Mouse (Mus musculus) liver, embryonic 15.5 days (tissue): ENCODE results near the gene Ago3. TPM values are rescaled to one million over a fixed set of nuclear protein-coding genes. Genes with fewer than 3 reads are reported as not detected.

Source experiments
- ATAC-seq: fragments of 200-750 bp; cut with Nextera tagmentation; 2 replicates; pipeline ENCODE4 v1.8.0; 2017; ENCODE audit warnings: moderate number of reproducible peaks, mild to moderate bottlenecking, moderate library complexity; ENCODE audit not compliant: insufficient read depth
- H3K27ac ChIP-seq: fragments of 300-500 bp; sonication (generic); replicated peaks from 2 replicates; pipeline ENCODE4 v1.5.1; 2015; ENCODE audit warnings: mild to moderate bottlenecking, inconsistent platforms
- H3K27me3 ChIP-seq: fragments of 300-500 bp; sonication (generic); 2 replicates; pipeline ENCODE4 v1.6.1; 2015; ENCODE audit warnings: mild to moderate bottlenecking, inconsistent platforms
- H3K36me3 ChIP-seq: fragments of 300-500 bp; sonication (generic); replicated peaks from 2 replicates; pipeline ENCODE4 v1.6.1; 2015; ENCODE audit warnings: moderate library complexity, mild to moderate bottlenecking, inconsistent platforms
- H3K4me1 ChIP-seq: fragments of 300-500 bp; sonication (generic); replicated peaks from 2 replicates; pipeline ENCODE4 v1.6.1; 2015; ENCODE audit warnings: inconsistent platforms
- H3K4me2 ChIP-seq: fragments of 300-500 bp; sonication (generic); 2 replicates; pipeline ENCODE4 v1.6.1; 2015; ENCODE audit warnings: moderate library complexity, mild to moderate bottlenecking, inconsistent platforms
- H3K4me3 ChIP-seq: fragments of 300-500 bp; sonication (generic); replicated peaks from 2 replicates; pipeline ENCODE4 v1.5.1; 2015; ENCODE audit warnings: mild to moderate bottlenecking, inconsistent platforms
- H3K9ac ChIP-seq: fragments of 300-500 bp; sonication (generic); 2 replicates; pipeline ENCODE4 v1.6.1; 2015; ENCODE audit warnings: moderate library complexity, mild to moderate bottlenecking, inconsistent platforms
- H3K9me3 ChIP-seq: fragments of 300-500 bp; sonication (generic); replicated peaks from 2 replicates; pipeline ENCODE4 v1.6.1; 2016; ENCODE audit warnings: inconsistent platforms
- WGBS: fragments of 180-500 bp; shearing (Covaris S2); methylation state at CpG from one replicate; pipeline ENCODE4 v1.1.7; 2015; ENCODE audit warnings: mixed read lengths; ENCODE audit not compliant: insufficient replicate concordance; 5-methylcytosine and 5-hydroxymethylcytosine counted together
- polyA plus RNA-seq: library from polyadenylated mRNA; unstranded; fragments of >200 nt; fragmentation: Nextera tagmentation; extraction: Ambion mirVana; gene quantifications from 2 replicates; pipeline ENCODE4 v1.2.1, GENCODE M21; 2015

Ago3 gene
- polyA plus RNA-seq, 1 experiment from 2014 or later: 5.2 TPM

- 72% methylated on average over 5 of the region's 5 CpGs for WGBS
- Histone ChIP-seq H3K9ac (no peak overlapping the region), H3K27me3 (no peaks in the 10 kb centered on the region), H3K4me2 (no peak overlapping the region), H3K9me3 (no peaks in the 10 kb centered on the region), H3K4me1 (no peaks in the 10 kb centered on the region), H3K36me3 (peaks cover 41% of the 10 kb centered on the region), H3K4me3 (no peak overlapping the region), H3K27ac (no peak overlapping the region)
- no peak for ATAC-seq
Measured at GRCm38 (mm10) chr4:126454547-126455254, 25.3 kb upstream of the Ago3 start.

GRCm38 (mm10) chr4:126450268-126450667, 20.9 kb upstream of the Ago3 start:
- WGBS: 71% methylated on average over 1 of the region's 1 CpGs
- Histone ChIP-seq H3K27ac (no peak overlapping the region), H3K9me3 (no peaks in the 10 kb centered on the region)

DNA sequence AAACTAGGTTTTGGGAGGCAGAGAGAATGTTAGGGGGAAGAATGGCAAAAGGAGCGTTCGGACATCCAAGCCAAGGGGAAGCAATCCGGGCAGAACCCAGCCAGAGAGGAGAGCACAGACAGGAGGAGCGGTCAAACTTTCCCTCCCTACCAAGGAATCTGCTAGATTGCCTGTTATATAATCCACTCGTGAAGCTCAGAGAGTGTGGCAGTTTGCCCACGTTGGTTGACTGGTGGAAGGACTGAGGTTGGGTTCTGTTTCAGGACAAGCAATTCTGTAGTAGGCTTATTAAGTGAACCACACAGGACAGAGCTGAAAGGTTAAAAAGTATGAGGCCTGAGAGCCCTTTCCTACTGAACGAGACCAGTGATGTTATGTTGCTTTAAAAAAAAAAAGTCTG, 17.8 kb upstream of the Ago3 start:
- Histone ChIP-seq H3K36me3 (peaks cover 27% of the 10 kb centered on the region; the same call in 1 of the 2 replicates), H3K4me1 (no peaks in the 10 kb centered on the region), H3K27me3 (no peaks in the 10 kb centered on the region), H3K9ac (no peak overlapping the region), H3K27ac (no peak overlapping the region), H3K4me3 (no peak overlapping the region), H3K4me2 (no peak overlapping the region), H3K9me3 (no peaks in the 10 kb centered on the region)
- no peak for ATAC-seq
- WGBS: 78% methylated on average over 7 of the region's 7 CpGs

More at GRCm38 (mm10) chr4:126450268-126450667, 20.9 kb upstream of the Ago3 start:
- no peak overlapping the region for H3K4me3 ChIP-seq
- H3K4me2 ChIP-seq: no peak overlapping the region
- no peak overlapping the region for H3K9ac ChIP-seq
- H3K4me1 ChIP-seq: no peaks in the 10 kb centered on the region
- H3K36me3 ChIP-seq: peaks cover 36% of the 10 kb centered on the region
- no peaks in the 10 kb centered on the region for H3K27me3 ChIP-seq
- ATAC-seq: no peak

DNA sequence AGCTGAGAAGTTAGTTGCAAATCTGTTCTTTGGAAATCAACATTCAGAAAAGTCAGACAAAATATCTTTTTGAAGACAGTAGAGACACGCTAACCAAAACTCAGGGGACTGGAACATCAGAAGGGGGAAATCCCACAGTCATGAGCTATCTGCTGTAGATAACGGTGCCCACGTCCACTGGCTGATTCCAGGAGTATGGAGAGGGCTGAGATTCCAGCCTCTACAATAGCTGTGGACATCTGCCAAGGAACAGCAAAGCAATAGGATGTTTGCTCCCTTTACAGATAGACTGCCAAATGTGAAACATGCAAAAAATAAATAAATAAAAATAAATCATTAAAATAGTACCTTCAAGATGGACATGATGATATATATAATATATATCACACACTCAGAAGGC, 15.2 kb upstream of the Ago3 start:
- Histone ChIP-seq H3K4me3 (no peak overlapping the region), H3K4me1 (no peaks in the 10 kb centered on the region), H3K9ac (no peak overlapping the region), H3K27ac (no peak overlapping the region), H3K36me3 (peaks cover 36% of the 10 kb centered on the region), H3K9me3 (no peaks in the 10 kb centered on the region), H3K27me3 (no peaks in the 10 kb centered on the region), H3K4me2 (no peak overlapping the region)
- WGBS: 69% methylated on average over 3 of the region's 3 CpGs
- no peak for ATAC-seq

GRCm38 (mm10) chr4:126438261-126438660, 8.9 kb upstream of the Ago3 start:
- Histone ChIP-seq H3K9me3 (no peaks in the 10 kb centered on the region), H3K4me3 (no peak overlapping the region), H3K27ac (no peak overlapping the region), H3K36me3 (peaks cover 16% of the 10 kb centered on the region), H3K27me3 (no peaks in the 10 kb centered on the region), H3K9ac (no peak overlapping the region), H3K4me1 (no peaks in the 10 kb centered on the region), H3K4me2 (no peak overlapping the region)
- WGBS: 52% methylated on average over 5 of the region's 5 CpGs
- no peak for ATAC-seq

- 50% methylated on average over 2 of the region's 2 CpGs for WGBS
- no peak overlapping the region for H3K27ac ChIP-seq
- ATAC-seq: no peak
- 0 out of 2 replicates have a peak, but pooled peaks cover under 1% of the 10 kb centered on the region for H3K4me1 ChIP-seq
- no peaks in the 10 kb centered on the region for H3K27me3 ChIP-seq
- H3K36me3 ChIP-seq: peaks cover 3% of the 10 kb centered on the region
- H3K4me3 ChIP-seq: no peak overlapping the region
- H3K4me2 ChIP-seq: no peak overlapping the region
- no peaks in the 10 kb centered on the region for H3K9me3 ChIP-seq
- H3K9ac ChIP-seq: no peak overlapping the region
Measured at GRCm38 (mm10) chr4:126436268-126436667, 6.9 kb upstream of the Ago3 start.

GRCm38 (mm10) chr4:126434094-126434493, 4.7 kb upstream of the Ago3 start:
- WGBS: 70% methylated on average over 2 of the region's 2 CpGs
- H3K9ac ChIP-seq: no peak overlapping the region
- H3K9me3 ChIP-seq: no peaks in the 10 kb centered on the region
- no peaks in the 10 kb centered on the region for H3K36me3 ChIP-seq
- no peak overlapping the region for H3K4me2 ChIP-seq
- peaks cover 14% of the 10 kb centered on the region for H3K4me1 ChIP-seq
- no peak for ATAC-seq
- no peak overlapping the region for H3K27ac ChIP-seq
- H3K27me3 ChIP-seq: no peaks in the 10 kb centered on the region
- H3K4me3 ChIP-seq: no peak overlapping the region

- H3K4me1 ChIP-seq: peaks cover 20% of the 10 kb centered on the region
- no peak for ATAC-seq
- no peaks in the 10 kb centered on the region for H3K9me3 ChIP-seq
- 68% methylated on average over 4 of the region's 4 CpGs for WGBS
- no peaks in the 10 kb centered on the region for H3K36me3 ChIP-seq
- no peak overlapping the region for H3K4me2 ChIP-seq
- H3K9ac ChIP-seq: no peak overlapping the region
- H3K27me3 ChIP-seq: no peaks in the 10 kb centered on the region
- no peak overlapping the region for H3K27ac ChIP-seq
- H3K4me3 ChIP-seq: no peak overlapping the region
Measured at GRCm38 (mm10) chr4:126433175-126433574, 3.8 kb upstream of the Ago3 start.

DNA sequence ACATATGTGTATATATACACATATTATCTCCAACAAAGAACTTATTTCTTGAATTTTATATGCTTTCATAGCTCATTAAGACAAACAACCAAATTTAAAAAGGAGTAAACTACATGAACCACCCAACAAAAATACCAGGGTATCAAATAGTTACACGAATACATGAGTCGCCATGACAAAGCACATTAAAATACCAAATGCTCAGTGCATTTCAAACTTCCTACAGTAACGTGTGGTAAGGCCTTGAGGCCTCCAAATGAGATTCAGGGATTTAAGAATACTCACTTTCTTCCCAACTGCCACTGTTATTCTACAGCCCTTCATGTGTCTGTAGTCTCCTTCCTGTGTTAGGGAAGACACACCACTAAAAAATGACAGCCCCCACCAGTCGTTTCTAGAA, 2.4 kb upstream of the Ago3 start:
- Histone ChIP-seq H3K4me2 (no peak overlapping the region), H3K9me3 (no peaks in the 10 kb centered on the region), H3K27me3 (no peaks in the 10 kb centered on the region), H3K9ac (no peak overlapping the region), H3K36me3 (no peaks in the 10 kb centered on the region), H3K4me1 (peaks cover 22% of the 10 kb centered on the region), H3K4me3 (no peak overlapping the region), H3K27ac (no peak overlapping the region)
- no peak for ATAC-seq
- 60% methylated on average over 4 of the region's 4 CpGs for WGBS

GRCm38 (mm10) chr4:126428682-126429346, 542 bp downstream of the Ago3 start:
- ATAC-seq: peak; percentile 20

DNA sequence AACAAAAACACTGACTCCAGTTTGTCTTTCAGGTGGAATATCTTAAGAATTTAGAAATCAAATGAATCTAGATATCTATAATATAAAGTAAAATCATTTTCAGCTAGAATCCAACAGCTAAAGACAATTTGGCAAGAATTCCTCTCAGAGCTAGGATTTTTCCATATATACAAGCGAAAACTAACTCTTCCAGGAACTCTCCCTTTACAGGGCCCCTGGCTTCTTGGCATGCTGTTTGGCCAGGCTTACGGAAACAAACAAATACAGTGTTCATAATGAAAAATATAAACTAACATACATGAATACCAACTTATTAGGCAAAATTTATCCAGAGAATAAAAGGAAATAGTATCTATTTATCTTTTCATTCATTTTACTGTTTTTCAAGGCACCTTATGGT, 5.5 kb downstream of the Ago3 start:
- Histone ChIP-seq H3K4me2 (no peak overlapping the region), H3K4me3 (no peak overlapping the region), H3K9me3 (no peaks in the 10 kb centered on the region), H3K9ac (no peak overlapping the region), H3K36me3 (no peaks in the 10 kb centered on the region), H3K4me1 (peaks cover 8% of the 10 kb centered on the region), H3K27me3 (no peaks in the 10 kb centered on the region), H3K27ac (no peak overlapping the region)
- WGBS: 74% methylated on average over 2 of the region's 2 CpGs
- no peak for ATAC-seq

More at GRCm38 (mm10) chr4:126428682-126429346, 542 bp downstream of the Ago3 start:
- peak overlapping the region; percentile 86 for H3K9ac ChIP-seq
- no peaks in the 10 kb centered on the region for H3K27me3 ChIP-seq
- WGBS: 2% methylated on average over 24 of the region's 24 CpGs
- H3K36me3 ChIP-seq: no peaks in the 10 kb centered on the region
- peak overlapping the region; percentile 88 for H3K27ac ChIP-seq
- H3K4me2 ChIP-seq: peak overlapping the region; percentile 94
- H3K9me3 ChIP-seq: no peaks in the 10 kb centered on the region
- H3K4me1 ChIP-seq: peaks cover 22% of the 10 kb centered on the region
- H3K4me3 ChIP-seq: peak overlapping the region; percentile 76
